Mouse (Mus musculus) CD4-positive, CD25-positive, alpha-beta regulatory T cell (primary cell): ENCODE measurements around the gene Tyrobp. TPM values are rescaled to one million over a fixed set of nuclear protein-coding genes. Genes with fewer than 3 reads are reported as not detected.

Experiments
- polyA plus RNA-seq: library from polyadenylated mRNA; unstranded; fragments of 100-300 nt; shearing (Covaris generic); gene quantifications from one replicate; pipeline ENCODE4 v1.2.1, GENCODE M21; 2017

Tyrobp gene
- 5.5 TPM for polyA plus RNA-seq

DNA sequence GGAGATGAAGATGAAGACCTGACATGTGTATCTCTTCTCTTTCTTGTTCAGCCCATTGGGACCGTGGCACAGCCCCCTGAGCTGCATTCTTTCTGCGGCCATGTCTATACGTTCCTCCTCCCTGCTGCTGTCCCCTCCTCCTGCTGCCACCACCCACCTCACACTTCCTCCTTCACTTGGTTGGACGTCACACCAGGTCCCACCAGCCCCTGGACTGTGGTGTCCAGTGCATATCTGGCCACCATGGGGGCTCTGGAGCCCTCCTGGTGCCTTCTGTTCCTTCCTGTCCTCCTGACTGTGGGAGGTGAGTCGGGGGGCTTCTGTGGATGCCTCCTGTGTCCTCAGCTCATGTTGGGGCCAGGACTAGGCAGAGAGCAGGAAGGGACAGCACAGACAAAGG is at the start of gene Tyrobp:
Gene Tyrobp, plus strand, starts transcription at position 165 of the 400 bp plus-strand sequence.

DNA sequence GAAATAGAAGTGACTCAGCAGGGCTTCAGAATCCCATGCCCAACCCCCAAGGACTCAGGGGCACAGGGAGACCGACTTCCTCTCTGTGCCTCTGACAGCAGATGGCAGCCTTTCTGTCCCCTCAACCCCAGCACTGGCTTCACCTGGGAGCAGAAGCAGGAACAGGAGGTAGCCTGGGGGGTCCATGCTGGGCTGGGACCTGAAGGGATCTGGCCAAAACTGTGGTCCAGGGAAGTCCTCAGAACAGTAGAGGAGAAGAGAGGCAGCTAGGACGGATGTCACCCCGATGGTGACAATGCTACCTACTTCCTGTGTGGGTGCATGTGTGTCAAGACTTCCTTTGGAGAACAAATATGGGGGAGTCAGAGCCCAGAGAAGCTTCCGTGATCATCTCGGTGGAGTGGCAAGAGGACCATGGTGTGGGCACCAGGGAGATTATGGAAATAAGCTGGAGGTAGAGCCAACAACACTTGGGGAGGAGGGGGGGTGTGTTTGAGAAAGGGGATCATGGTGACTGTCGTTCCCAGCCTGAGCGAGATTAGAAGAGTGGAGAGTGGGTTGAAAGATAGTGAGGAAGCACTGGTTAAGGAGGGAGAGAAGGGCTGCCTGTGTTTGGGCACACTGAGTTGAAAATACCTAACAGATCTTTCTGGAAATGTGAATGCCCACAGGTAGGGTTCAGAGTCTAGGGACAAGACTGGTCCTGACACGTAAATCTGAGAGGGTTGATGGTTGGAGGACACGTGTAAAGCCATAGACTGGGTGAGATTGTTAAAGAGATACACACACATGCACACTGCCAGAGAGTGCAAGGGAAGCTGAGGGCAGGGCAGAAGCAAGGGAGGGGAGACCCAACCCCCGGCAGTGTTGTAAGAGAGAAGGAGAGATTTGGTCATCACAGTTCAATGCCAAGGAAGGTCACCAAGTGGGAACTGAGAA is 6.3 kb downstream of the Tyrobp start, which contains the start of gene Hcst:
Gene Hcst, minus strand, starts transcription at position 294 of the 939 bp plus-strand sequence.

DNA sequence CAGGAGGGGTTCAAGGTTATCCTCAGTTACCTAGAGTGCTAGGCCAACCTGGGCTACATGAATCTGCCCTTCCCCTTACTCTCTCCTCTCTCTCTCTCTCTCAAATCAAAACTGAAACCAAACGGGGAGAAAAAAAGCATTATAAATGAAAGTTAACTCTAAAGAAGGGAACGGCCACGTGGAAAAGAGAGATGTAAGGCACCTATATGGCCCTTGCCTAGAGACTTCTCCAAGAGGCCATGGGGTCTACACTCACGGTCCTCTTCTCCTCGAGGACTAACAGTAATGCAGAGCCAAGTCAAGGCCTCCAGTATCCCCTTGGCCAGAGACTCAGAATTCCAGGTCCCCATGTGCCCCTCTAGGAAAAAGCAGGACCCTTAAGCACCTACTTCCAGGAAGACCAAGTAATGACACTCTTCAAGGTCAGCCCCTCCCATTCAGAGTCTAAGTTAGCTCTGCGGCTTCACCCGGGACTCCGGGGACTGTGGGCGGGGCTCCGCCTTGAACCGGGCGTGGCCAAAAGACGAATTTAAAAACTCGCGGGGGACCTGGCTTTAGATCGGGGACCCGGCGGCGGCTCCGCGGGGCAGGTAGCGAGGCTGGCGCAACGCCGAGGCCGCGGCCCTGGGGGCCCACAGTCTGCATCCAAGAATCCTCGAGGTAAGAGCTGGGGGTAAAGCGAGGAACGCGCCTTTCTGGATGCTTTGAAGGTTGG is 7.8 kb downstream of the Tyrobp start, which contains the start of gene Nfkbid:
Gene Nfkbid, plus strand, starts transcription at position 558 of the 715 bp plus-strand sequence.

DNA sequence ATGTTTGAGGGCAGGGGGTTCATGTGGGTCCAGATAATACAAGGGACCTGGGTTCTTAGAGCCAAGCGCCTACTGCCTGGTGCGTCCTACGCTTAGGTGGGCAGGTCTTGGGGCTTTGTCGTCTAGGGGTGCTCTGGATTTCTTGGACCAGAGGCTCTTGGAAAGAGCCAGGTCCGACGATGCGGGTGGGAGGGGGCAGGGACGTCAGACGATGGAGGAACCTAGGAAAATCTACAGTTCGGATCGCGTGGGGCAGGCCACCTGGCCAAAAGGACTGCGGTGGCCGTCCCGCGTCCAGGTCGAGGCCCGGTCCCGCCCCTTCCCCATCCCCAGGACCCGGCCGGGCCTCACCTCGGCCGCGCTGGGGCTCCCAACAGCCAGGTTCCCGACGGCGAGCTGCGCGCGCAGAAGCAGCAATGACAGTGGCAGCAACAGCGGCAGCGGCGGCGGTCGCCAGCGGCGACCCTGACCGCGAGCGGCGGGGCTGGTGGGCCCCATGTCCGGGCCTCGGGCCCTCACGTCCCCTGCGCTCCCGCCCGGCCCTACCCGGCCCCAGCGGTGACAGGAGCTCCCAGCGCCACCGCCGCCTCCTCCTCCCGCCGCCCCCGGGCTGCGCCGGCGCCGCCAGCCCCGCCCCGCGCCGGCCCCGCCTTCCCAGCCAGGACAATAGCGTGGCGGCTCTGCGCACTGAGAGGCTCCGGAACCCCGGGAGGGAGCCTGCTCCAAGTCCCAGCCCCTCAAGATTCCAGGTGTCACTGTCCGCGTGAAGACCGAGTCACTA is 31.6 kb downstream of the Tyrobp start, which contains the start of gene Aplp1:
Gene Aplp1, minus strand, starts transcription at position 565 of the 781 bp plus-strand sequence.

DNA sequence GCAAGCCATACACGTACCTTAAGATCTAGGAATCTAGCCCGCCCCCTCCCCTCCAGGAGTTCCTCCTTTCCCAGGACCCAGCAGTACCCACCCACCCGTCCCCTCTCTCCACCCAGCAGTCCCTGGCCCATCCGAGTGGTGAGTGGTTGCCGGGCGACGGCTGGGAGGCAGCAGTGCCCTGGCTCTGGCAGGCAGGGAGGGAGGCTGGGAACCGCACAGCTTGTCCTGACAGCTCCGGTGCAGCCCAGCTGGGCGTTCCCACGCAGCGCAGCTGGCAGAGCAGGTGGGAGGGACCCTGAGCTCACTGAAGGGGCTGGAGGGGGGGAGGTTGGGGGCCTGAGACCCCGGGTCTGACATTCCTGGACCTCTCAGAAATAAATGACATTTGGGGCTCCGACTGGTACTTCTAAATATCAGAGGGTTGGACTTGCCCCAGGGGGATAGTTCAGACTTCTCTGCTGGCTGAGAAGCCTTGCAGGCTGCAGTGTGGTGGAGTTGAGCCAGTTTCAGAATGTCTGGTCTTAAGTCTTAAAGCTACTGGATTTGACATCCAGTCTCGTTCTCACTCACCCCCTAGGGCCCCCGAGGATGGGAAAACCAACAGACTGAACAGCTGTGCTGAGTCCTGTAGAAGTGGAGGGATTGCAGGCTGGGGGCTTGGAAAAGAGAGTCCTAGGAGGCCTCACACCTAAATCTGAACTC is 44.2 kb downstream of the Tyrobp start, which contains the start of the genes Kirrel2 and Nphs1:
Gene Kirrel2, minus strand, starts transcription at position 62 of the 702 bp plus-strand sequence.
Gene Nphs1, plus strand, starts transcription at position 687 of the 702 bp plus-strand sequence.

Other genes starting within 250 kb of the Tyrobp start
- 32.2 TPM for gene Zfp146, start 244.0 kb upstream of the Tyrobp start, polyA plus RNA-seq
- gene Cox7a1, start 229.6 kb upstream of the Tyrobp start, polyA plus RNA-seq: 0.49 TPM
- gene Capns1, start 214.9 kb upstream of the Tyrobp start, polyA plus RNA-seq: 72.0 TPM
- gene Polr2i, start 181.8 kb upstream of the Tyrobp start, polyA plus RNA-seq: 55.5 TPM
- 105 TPM for gene Tbcb, start 181.5 kb upstream of the Tyrobp start, polyA plus RNA-seq
- gene Ovol3, start 178.0 kb upstream of the Tyrobp start, polyA plus RNA-seq: not detected
- 0.39 TPM for gene Thap8, start 133.7 kb upstream of the Tyrobp start, polyA plus RNA-seq
- 5.4 TPM for gene Wdr62, start 133.3 kb upstream of the Tyrobp start, polyA plus RNA-seq
- gene Clip3, start 122.0 kb upstream of the Tyrobp start, polyA plus RNA-seq: 3.3 TPM
- gene Alkbh6, start 105.0 kb upstream of the Tyrobp start, polyA plus RNA-seq: 168 TPM
- 15.5 TPM for gene Syne4, start 99.0 kb upstream of the Tyrobp start, polyA plus RNA-seq
- not detected for gene E130208F15Rik, start 92.0 kb upstream of the Tyrobp start, polyA plus RNA-seq
- 64.6 TPM for gene Sdhaf1, start 89.9 kb upstream of the Tyrobp start, polyA plus RNA-seq
- not detected for gene Lrfn3, start 51.0 kb upstream of the Tyrobp start, polyA plus RNA-seq
- gene Hcst, start 6.1 kb downstream of the Tyrobp start, polyA plus RNA-seq: 409 TPM
- gene Nfkbid, start 8.0 kb downstream of the Tyrobp start, polyA plus RNA-seq: 99.8 TPM
- gene Aplp1, start 31.8 kb downstream of the Tyrobp start, polyA plus RNA-seq: 17.8 TPM
- gene Kirrel2, start 43.9 kb downstream of the Tyrobp start, polyA plus RNA-seq: not detected
- gene Nphs1, start 44.6 kb downstream of the Tyrobp start, polyA plus RNA-seq: not detected
- gene Prodh2, start 79.9 kb downstream of the Tyrobp start, polyA plus RNA-seq: not detected
- gene Arhgap33, start 121.3 kb downstream of the Tyrobp start, polyA plus RNA-seq: 1.2 TPM
- gene Hspb6, start 138.4 kb downstream of the Tyrobp start, polyA plus RNA-seq: 4.2 TPM
- 9.9 TPM for gene Proser3, start 138.5 kb downstream of the Tyrobp start, polyA plus RNA-seq
- gene Lin37, start 146.1 kb downstream of the Tyrobp start, polyA plus RNA-seq: 89.4 TPM
- 47.2 TPM for gene U2af1l4, start 149.5 kb downstream of the Tyrobp start, polyA plus RNA-seq
- gene Gm49396, start 149.6 kb downstream of the Tyrobp start, polyA plus RNA-seq: 86.6 TPM
- gene Psenen, start 149.9 kb downstream of the Tyrobp start, polyA plus RNA-seq: 217 TPM
- 150 TPM for gene Igflr1, start 151.7 kb downstream of the Tyrobp start, polyA plus RNA-seq
- 15.9 TPM for gene Kmt2b, start 175.0 kb downstream of the Tyrobp start, polyA plus RNA-seq
- gene Zbtb32, start 185.1 kb downstream of the Tyrobp start, polyA plus RNA-seq: 11.7 TPM
- gene Upk1a, start 199.1 kb downstream of the Tyrobp start, polyA plus RNA-seq: 0.83 TPM
- 581 TPM for gene Cox6b1, start 212.4 kb downstream of the Tyrobp start, polyA plus RNA-seq
- not detected for gene Etv2, start 222.1 kb downstream of the Tyrobp start, polyA plus RNA-seq
- gene Rbm42, start 236.6 kb downstream of the Tyrobp start, polyA plus RNA-seq: 204 TPM